Mouse (Mus musculus) spleen, postnatal 0 days (tissue): ENCODE results near the gene Tra2a. TPM values are rescaled to one million over a fixed set of nuclear protein-coding genes. Genes with fewer than 3 reads are reported as not detected.

Experiments used
- polyA plus RNA-seq: library from polyadenylated mRNA; unstranded; fragments of >200 nt; fragmentation: Nextera tagmentation; extraction: Ambion mirVana; gene quantifications from 2 replicates; pipeline ENCODE4 v1.2.1, GENCODE M21; 2015

Tra2a gene
- 73.4 and 79.9 TPM in 2 replicates for polyA plus RNA-seq

DNA sequence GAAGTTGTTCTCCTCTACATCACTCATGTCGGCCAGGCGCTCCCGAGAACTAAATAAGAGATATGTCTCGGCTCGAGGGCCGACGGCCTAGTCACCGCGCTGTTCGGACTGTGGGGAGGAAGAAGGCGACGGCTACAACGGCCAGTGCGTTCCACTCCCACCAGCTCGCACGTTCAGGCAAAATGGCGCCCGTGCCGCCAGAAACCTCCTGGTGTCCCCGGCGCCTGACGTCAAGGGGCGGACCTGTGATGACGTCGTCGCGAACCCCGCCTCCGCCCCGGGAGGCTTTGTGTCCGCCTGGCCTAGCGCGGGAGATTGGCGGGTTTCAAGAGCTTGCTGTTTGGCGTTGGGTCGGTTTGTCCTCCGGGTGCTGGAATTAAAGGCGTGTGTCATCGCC, at the start of gene Tra2a:
Gene Tra2a, minus strand, starts transcription at position 187 of the 397 bp plus-strand sequence.

DNA sequence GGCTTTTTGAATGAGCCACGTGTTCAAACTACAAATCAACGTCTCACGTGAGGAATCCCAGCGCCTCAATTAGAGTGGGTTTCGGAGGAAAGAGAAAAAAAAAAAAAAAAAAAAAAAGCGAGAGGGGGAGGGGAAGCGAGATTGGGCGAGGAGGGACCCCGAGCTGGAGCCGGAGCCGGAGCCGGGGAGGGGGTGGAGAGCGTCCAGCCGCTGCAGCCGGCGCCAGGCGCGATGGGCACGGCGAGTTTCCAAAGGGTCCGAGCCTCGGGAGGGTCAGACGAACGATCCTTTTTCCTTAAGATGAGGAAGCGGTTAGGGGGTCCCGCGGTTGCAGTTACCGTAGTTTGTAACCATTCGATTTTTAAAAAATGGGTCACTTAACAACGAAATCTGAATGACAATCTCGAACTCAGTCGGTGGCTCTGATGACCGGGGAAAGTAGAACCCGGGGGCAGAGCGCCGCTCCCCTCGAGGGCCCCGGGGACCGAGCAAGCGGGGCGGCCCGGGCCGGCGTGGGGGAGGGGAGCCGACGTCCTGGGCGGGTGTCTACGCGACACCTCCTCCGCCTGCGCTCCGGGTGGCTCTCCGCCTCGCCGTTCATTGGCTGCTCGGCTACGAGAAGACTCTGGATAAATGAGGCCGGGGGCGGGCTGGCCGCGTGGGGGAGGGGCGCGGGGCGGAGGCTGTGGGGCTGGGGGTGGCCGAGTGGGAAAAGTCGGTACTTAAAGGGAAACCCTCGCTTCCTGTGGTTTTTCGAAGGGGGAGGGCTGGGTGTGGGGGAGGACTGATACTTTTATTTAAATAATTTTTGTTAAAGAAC, 48.7 kb downstream of the Tra2a start, which contains the start of gene Igf2bp3:
Gene Igf2bp3, minus strand, starts transcription at position 30 of the 820 bp plus-strand sequence.

Other genes starting within 250 kb of the Tra2a start
- 0.25 and 0.38 TPM in 2 replicates for gene Gpnmb, start 227.5 kb downstream of the Tra2a start, polyA plus RNA-seq
- gene Malsu1, start 190.2 kb downstream of the Tra2a start, polyA plus RNA-seq, result 57.7 and 58.9 TPM in 2 replicates
- gene Igf2bp3, start 49.1 kb downstream of the Tra2a start, polyA plus RNA-seq, result 22.8 and 24.5 TPM in 2 replicates
- 4.6 and 5.7 TPM in 2 replicates for gene Ccdc126, start 55.2 kb upstream of the Tra2a start, polyA plus RNA-seq
- 4.5 and 4.6 TPM in 2 replicates for gene Fam221a, start 103.7 kb upstream of the Tra2a start, polyA plus RNA-seq
- 0.10 TPM in 1 of 2 replicates, not detected in the other for gene Stk31, start 131.6 kb upstream of the Tra2a start, polyA plus RNA-seq